Mouse (Mus musculus) left cerebral cortex, adult 18-20 months (tissue): ENCODE results near the gene Tmem205. TPM values are rescaled to one million over a fixed set of nuclear protein-coding genes. Genes with fewer than 3 reads are reported as not detected.

Experiments used
- DNase-seq, 2 experiments: peaks; one replicate each; pipeline ENCODE4 v3.0.0; 2021 to 2022; ENCODE audit warnings: low spot score in 2 of 2, mixed read lengths in 1 of 2
- total RNA-seq, 2 experiments: library from RNA; stranded (reverse); gene quantifications; 2 replicates each; pipeline ENCODE4 v1.2.3; 2021

Tmem205 gene
- total RNA-seq, 2 experiments from 2014 or later, result 33.5 to 39.8 TPM

DNA sequence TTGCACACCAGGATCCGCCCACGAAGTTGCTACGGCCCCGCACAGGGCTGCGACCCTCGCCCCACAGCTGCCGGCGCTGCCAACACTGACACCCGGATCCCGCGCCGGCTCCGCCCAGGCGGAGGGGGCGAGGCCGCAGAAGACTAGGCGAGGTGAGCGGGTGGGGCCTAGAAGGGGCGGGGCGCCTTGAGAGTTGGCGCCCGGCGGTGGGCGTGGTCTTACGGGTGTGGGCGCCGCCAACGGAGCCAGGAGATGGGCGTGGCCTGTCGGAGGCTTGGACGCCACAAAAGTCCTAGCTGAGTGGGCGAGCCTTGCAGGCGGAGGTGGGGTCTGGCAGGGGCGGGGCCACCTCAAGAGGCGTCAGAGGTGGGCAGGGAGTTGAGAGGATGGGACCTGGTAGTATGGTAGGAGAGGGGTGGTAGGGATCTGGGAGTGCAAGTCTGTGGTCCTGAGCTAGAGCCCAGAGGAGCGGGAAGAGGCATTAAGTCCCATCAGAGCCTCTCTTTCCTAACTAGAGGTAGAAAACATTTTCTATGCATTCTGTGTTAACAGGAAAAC, 9.2 kb downstream of the Tmem205 start, which contains the start of gene Rab3d:
Rab3d (minus strand) TSS at position 158 of the 558 bp plus-strand sequence.
- DNase-seq, result peak; percentile 81 to 90

DNA sequence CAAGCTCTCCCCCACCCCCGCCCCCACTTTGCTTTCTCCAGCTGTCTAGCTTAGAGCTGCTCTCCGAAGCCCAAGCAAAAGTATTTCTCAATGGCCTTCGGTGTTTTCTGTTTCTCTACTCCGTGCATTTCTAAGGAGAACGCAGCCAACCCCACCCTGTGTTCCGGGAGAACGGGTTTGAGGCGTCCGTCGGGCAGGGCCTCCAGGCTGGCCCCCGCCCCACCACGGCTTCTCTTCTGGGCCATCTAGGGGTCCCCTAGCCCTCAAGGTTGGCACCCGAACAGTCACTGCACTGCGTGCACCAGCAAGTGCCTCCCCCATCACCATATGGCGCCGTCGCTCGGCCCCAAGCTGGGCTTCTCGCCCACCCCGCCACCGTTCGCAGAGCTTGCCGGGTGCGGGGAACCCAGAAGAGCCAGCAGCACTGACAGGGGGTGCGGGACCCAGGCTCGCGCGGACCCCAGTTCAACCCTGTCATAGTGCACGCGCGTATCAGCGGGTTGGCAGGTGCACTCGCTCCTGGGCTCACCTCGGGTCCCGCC, 9.8 kb downstream of the Tmem205 start:
- DNase-seq, result peak; percentile 82 to 86

- no peak for DNase-seq
These were observed 10.4 kb downstream of the Tmem205 start for GRCm38 (mm10) chr9:21916851-21917492.

- DNase-seq, result no peak
These were observed 17.7 kb downstream of the Tmem205 start for GRCm38 (mm10) chr9:21909474-21910223.

DNA sequence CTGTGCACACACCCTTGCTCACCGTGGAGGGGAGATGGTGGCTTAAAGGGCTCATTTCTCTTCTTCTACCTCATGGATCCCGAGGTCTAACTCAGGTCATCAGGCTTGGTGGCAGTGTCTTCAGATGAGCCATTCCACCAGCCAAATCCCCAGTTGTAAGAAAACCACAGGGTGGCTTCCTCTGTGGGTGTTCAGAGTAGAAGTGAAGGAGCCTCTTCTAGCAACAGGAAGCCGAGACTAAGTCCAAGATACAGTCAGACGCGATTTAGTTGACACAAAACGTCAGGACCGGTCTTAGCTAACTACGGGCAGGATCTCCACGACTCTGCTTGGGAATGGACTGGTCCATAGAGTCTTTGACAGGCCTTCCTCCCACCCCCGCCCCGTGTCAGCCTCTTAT, 19.1 kb downstream of the Tmem205 start:
- no peak for DNase-seq

- no peak for DNase-seq
These were observed 23.3 kb downstream of the Tmem205 start for GRCm38 (mm10) chr9:21904031-21904430.

DNA sequence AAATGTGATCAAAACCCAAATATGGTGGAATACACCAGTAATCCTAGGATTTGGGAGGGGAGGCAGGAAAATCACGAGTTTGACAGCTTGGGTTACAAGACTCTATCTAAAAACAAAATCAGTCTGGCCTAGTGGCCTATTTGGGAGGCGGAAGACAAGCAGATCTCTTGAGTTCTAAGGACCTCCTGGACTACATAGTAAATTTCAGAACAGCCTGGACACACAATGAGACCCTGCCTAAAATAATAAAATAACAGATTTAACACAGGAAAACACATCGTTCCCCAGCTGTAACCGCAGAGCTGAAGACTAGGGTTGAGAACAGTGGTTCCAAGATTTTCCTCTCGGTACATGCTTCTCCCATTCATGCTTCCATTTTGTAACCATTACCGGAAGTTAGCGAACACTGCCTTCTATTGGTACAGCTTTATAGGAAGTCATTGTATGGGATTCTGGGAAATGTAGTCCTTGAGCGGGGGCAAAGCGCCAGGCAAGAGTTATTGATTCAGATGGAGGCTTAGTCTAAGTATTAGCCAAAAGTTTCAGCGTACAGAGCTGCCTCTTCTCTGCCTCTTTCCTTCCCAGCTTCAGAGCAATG, 26.0 kb downstream of the Tmem205 start:
- DNase-seq, result peak; percentile 63 to 69

DNA sequence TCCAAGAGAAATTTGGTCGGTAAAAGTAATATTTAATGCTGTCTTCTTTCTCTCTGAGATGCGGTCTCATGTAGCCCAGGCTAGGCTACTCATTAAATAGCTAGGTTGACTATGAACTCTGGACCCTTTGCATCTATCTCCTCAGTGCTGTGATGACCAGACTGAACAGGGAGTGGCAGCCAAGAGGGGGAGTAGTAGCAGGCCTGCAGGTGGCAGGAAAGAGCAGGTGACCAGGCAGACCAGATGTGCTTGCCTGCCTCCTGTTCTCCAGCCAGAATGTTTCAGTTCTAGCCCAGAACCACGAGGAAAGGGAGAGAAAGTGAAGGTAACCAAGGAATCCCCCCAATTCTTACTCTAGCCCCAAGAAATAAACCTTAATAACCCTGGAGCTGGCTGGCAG, 38.1 kb downstream of the Tmem205 start:
- no peak for DNase-seq

DNA sequence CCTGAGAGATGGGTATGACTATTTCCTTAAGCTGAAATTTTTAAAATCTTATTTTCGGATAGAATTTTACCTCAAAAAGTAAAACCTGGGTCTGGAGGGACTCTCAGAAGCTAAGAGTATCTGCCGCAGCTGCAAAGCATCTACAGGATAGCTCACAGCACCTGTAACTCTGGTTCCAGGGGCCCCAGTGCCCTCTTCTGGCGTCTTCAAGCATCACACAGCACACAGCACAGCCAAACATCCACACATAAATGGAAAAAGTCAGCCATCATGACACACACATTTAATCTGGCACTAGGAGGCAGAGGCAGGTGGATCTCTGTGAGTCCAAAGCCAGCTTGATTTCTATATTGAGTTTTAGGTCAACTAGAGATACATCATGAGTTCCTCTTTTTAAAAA, 50.8 kb downstream of the Tmem205 start:
- no peak for DNase-seq

DNA sequence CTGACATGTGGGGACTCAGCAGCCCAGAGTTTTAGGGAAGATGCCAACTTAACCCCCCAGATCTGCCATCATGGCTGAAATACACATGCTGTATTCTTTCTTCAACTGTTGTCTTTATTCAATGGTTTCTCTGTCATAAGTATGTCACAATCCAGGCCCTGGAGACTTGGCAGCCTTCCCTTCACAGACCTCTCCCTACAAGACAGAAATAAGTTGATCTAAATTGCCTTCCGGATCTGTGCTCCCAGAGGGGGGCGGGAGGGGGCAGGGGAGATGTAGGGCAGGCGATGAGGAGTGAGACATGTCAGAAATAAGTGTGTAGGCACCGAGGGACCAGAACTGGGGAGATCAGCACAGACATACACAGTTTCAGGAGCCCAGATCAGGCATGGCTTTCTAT, 55.2 kb downstream of the Tmem205 start:
- DNase-seq, result no peak

Other genes starting within 250 kb of the Tmem205 start
- 10 to 100 TPM; 16.2 to 27.7 TPM for gene Ldlr, start 204.1 kb downstream of the Tmem205 start, total RNA-seq
- gene Spc24, start 167.3 kb downstream of the Tmem205 start, total RNA-seq, result 1 to 10 TPM; 3.1 to 5.0 TPM
- gene Kank2, start 128.8 kb downstream of the Tmem205 start, total RNA-seq, result 1 to 10 TPM; 8.4 to 9.1 TPM
- not detected for gene Angptl8, start 92.0 kb downstream of the Tmem205 start, total RNA-seq
- 10 to 100 TPM; 12.7 to 18.2 TPM for gene Dock6, start 74.9 kb downstream of the Tmem205 start, total RNA-seq
- 10 to 100 TPM; 13.8 to 14.0 TPM for gene Rab3d, start 9.4 kb downstream of the Tmem205 start, total RNA-seq
- gene Ccdc159, start 85 bp downstream of the Tmem205 start, total RNA-seq, result 10 to 100 TPM; 18.3 to 18.8 TPM
- gene Plppr2, start 9.5 kb upstream of the Tmem205 start, total RNA-seq, result 100 to 1,000 TPM; 171 to 178 TPM
- 10 to 100 TPM; 13.1 to 14.1 TPM for gene Swsap1, start 28.2 kb upstream of the Tmem205 start, total RNA-seq
- gene Epor, start 36.0 kb upstream of the Tmem205 start, total RNA-seq, result 10 to 100 TPM; 10.7 to 12.9 TPM
- gene Rgl3, start 61.9 kb upstream of the Tmem205 start, total RNA-seq, result 1 to 10 TPM; 3.7 to 4.0 TPM
- gene Ccdc151, start 75.1 kb upstream of the Tmem205 start, total RNA-seq, result 1 to 10 TPM; 8.1 TPM
- 10 to 100 TPM; 91.4 to 95.1 TPM for gene Prkcsh, start 75.2 kb upstream of the Tmem205 start, total RNA-seq
- 100 to 1,000 TPM; 144 TPM for gene Elavl3, start 124.5 kb upstream of the Tmem205 start, total RNA-seq
- 1 to 10 TPM; 1.4 to 3.8 TPM for gene Gm49318, start 143.7 kb upstream of the Tmem205 start, total RNA-seq
- gene Zfp653, start 143.8 kb upstream of the Tmem205 start, total RNA-seq, result 10 to 100 TPM; 19.8 to 21.1 TPM
- gene Ecsit, start 157.9 kb upstream of the Tmem205 start, total RNA-seq, result 10 to 100 TPM; 43.0 to 49.9 TPM
- under 1 TPM; 0.56 to 0.87 TPM for gene Cnn1, start 171.7 kb upstream of the Tmem205 start, total RNA-seq
- gene Elof1, start 189.6 kb upstream of the Tmem205 start, total RNA-seq, result 10 to 100 TPM; 64.7 to 65.0 TPM
- under 1 TPM; 0.59 to 0.63 TPM for gene Acp5, start 208.2 kb upstream of the Tmem205 start, total RNA-seq
- 10 to 100 TPM; 39.8 to 40.6 TPM for gene Pigyl, start 229.3 kb upstream of the Tmem205 start, total RNA-seq